Mouse (Mus musculus) spleen, adult 10 weeks (tissue): Measurements from ENCODE around the gene Uroc1. TPM values are rescaled to one million over a fixed set of nuclear protein-coding genes. Genes with fewer than 3 reads are reported as not detected.

Experiments used
- polyA plus RNA-seq: library from polyadenylated mRNA; stranded (reverse); fragments of 350-450 nt; fragmentation: Illumina TruSeq; extraction: RNeasy Lipid Tissue Mini Kit (QIAGEN cat#74804); gene quantifications from one replicate; pipeline ENCODE4 v1.2.3, GENCODE M21; 2015; ENCODE audit warnings: low replicate concordance; ENCODE audit not compliant: insufficient read depth

Gene Uroc1
- polyA plus RNA-seq = not detected

DNA sequence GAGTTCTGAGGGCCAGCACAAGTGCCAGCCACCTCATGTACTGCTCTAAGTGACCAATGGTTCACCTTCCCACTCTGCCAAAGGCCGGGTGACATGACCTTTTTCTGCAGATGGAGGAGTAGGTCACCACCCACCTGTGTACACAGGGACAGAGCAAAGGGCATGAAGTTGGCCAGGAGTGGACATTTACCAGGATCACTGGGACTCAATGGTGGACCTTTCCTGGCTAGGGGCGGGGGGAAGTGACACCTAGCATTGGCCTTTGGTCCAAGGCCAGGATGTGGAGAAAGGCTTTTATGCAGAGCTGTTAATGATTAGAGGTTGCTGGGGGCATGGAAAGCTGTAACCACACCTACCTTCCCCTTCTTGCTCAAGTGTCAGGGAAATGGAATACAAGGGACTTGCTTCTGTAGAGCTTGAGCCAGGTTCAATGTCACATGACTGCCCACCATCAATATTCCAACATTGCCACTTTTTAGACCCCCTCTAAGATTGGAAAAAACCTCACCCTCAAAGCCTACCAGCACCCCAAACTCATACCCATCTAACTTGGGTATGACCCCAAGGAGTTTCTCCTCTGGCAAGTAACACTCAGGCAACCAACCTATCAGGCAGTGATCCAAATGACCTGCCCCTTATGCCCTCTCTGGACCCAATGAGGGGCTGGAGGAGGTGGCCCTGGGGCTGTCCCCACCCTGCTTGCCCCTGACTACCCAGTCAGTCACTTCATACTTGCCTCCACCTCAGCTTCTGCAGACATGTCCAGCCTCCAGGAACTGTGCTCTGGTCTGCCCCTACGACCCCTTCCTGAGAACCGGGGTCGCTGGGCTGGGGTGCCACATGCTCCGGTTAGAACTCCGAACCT is at the start of gene Uroc1:
TSS of gene Uroc1 (plus strand) at position 724 of the 865 bp plus-strand sequence.

DNA sequence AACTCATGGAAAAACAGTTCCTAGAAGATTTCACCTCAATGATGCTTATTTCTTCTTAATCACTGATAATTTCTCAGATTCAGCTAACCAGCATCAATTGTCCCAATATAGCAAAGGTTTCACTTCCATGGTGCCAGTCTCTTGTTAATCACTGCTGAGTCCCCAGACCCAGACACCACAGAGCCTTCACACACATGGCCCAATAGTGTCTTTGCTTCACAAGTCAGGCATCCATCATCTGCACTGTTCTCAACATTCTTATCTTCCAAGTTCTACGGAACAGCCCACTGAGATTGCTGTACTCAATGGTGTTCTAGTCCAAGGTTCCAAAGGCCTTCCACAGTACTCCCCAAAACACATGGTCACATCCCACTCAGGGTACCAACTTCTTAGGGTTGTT is 32.2 kb upstream of the Uroc1 start, which contains the start of gene BC048671:
TSS of gene BC048671 (plus strand) at position 301 of the 400 bp plus-strand sequence.

DNA sequence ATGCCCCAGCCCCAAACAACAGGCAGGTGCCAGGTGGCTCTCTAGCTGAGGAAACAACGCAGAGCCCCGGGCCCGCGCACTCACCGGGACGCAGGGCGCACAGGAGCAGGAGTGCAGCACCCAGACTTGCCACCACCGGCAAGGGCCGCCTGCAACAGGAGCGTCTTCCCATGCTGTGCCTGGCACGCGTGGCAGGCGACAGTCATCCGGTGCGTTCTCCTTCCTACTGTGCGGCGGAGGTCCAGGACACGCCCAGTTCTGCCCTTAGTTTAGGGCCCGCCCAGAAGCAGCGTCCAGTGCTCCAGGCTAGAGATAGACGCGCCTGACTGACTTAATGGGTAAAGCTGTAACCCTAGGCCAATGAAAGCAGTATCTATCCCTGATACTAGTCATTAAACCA is 8.1 kb upstream of the Uroc1 start, which contains the start of gene Chst13:
TSS of gene Chst13 (minus strand) at position 195 of the 400 bp plus-strand sequence.

DNA sequence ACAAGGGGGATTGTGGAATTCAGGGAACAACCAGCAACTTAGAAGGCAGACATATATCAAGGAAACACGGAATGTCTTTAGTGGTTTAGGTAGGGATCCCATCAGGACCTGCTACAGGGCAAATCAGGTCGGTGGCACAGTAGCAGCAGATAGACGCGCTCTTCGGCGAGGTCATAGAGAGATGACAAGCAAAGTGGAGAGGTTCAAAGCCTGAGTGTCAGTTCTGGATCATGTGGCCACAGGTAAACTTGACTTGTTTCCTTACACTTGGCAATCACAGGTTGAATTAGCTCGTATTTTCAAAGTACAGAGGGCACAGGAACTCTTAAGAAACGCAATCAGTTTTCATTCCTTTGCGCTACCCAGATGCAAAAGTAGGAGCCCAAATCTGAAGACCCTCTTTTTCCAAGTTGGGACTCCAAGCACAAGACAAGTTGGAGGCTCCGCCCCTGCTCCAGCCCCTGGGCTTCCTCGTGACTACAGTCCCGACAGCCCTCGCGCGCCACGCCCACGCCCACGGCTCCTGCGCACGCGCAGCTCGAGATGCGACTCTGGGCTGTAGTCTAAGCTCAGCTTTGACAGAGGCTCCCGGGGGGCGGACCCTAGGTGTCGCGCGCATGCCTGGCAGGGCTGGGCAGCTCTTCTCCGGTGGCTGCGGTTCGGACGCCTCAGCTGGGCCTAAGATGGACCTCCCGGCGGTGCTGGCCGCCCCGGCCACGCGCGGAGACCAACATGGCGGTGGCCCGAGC is 36.1 kb downstream of the Uroc1 start, which contains the start of gene Zxdc:
TSS of gene Zxdc (plus strand) at position 517 of the 749 bp plus-strand sequence.

Other genes starting within 250 kb of the Uroc1 start
- not detected for gene Vmn1r50, start 231.9 kb upstream of the Uroc1 start, polyA plus RNA-seq
- not detected for gene Vmn1r51, start 210.7 kb upstream of the Uroc1 start, polyA plus RNA-seq
- gene Vmn1r52, start 158.5 kb upstream of the Uroc1 start, polyA plus RNA-seq = not detected
- not detected for gene V1ra8, start 130.5 kb upstream of the Uroc1 start, polyA plus RNA-seq
- gene Vmn1r53, start 108.8 kb upstream of the Uroc1 start, polyA plus RNA-seq = not detected
- not detected for gene Vmn1r54, start 87.0 kb upstream of the Uroc1 start, polyA plus RNA-seq
- not detected for gene BC048671, start 32.1 kb upstream of the Uroc1 start, polyA plus RNA-seq
- not detected for gene Chst13, start 8.1 kb upstream of the Uroc1 start, polyA plus RNA-seq
- 12.3 TPM for gene Zxdc, start 36.2 kb downstream of the Uroc1 start, polyA plus RNA-seq
- not detected for gene Cfap100, start 95.5 kb downstream of the Uroc1 start, polyA plus RNA-seq
- 2.3 TPM for gene Klf15, start 129.3 kb downstream of the Uroc1 start, polyA plus RNA-seq
- gene Aldh1l1, start 153.1 kb downstream of the Uroc1 start, polyA plus RNA-seq = 2.9 TPM